Mouse (Mus musculus): ENCODE data around the gene Atp8b3. TPM values are rescaled to one million over a fixed set of nuclear protein-coding genes. Genes with fewer than 3 reads are reported as not detected.

The Atp8b3 gene
- polyA plus RNA-seq, 1 experiment from 2014 or later, result not detected

DNA sequence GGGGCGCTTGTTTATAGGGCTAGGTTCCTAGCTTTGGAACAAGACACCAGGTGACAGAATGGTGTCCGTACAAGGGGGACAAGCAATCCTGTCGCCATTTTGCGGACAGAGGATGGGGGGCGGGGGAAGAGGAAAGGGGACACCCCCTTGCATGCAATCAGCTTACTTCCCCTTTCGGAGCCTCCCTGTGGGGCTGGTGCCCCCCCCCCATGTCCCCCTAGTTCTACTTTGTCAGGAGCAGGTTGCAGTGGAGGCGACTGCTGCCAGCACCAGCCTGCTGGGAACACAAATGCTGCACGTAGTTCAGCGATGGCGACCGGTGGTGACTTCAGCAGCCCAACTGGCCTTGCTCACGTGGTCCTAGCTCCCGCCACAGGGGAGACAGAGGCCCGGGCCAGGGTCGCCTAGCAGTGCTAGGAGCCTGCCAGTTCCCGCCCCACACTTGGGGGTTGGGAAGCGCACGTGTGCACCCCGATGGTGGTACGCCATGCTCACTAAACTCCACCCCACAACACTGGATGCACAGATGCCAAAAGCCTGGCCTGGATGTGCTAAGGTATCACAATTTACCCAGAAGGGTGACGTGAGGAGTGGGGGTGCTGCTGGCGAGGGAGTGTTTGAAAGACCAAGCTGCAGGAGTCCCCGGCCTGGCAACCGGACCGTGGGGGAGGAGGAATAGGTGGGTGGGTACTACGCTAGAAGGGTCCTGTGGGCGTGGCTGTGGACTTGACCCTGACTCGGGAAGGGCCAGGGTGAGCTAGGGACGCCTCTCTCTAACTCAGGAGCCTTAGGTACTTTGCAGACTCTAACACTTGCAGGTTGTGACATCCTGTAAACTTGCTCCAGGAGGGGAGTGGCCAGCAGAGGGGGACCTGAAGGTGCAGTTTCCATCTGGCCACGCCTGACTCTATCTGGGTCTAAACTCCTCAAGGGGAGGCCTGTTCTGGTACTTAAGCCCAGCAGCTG lies 32.2 kb upstream of the Atp8b3 start:
- 13% methylated on average over 29 of the region's 30 CpGs for WGBS (ENCODE audit: insufficient replicate concordance)
- H3K27ac ChIP-seq (ENCODE audit: low read depth), result peak overlapping the region; percentile 91
- ATAC-seq (peak; percentile 18), DNase-seq (peak; percentile 54)
- peaks cover 6% of the 10 kb centered on the region; the same call in 1 of the 2 replicates for H3K36me3 ChIP-seq (replicated peaks; ENCODE audit: insufficient read depth, low read length)
- peaks cover 72% of the 10 kb centered on the region for H3K4me1 ChIP-seq (ENCODE audit: insufficient read depth)
- peak overlapping the region; percentile 55 for H3K9ac ChIP-seq (replicated peaks)
- no peaks in the 10 kb centered on the region for H3K9me3 ChIP-seq (ENCODE audit: low read length)
- H3K27me3 ChIP-seq (ENCODE audit: insufficient read depth, low read length), result no peaks in the 10 kb centered on the region
- peak overlapping the region; percentile 46 for H3K4me3 ChIP-seq (ENCODE audit: low read depth, low read length)
- peak overlapping the region; percentile 99 for H3K4me2 ChIP-seq (ENCODE audit: low read depth, low read length)
- peak; percentile 39 for TF ChIP-seq CTCF (IDR thresholded peaks at IDR 0.05; ENCODE audit: low read depth)
- TF ChIP-seq EP300 (IDR thresholded peaks at IDR 0.05; ENCODE audit: low read depth), result no peak

DNA sequence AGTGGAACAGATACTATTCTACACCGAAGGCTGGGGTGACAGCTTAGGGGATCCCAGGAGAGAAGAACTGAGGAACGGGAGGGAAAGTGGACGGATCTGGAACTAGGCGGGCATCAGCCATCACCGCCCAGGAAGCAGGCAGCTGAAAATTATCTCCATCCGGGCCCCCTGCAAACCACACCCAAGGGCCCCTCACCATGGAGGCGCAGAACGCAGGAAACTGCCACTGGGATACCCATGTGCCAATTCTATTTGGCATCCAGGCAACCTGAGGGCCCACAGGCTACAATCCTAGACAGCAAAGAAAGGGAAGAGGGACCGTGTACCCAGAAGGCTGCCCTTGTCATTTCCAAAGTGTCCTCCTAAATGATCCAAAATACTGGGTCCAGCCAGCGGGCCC lies 31.5 kb upstream of the Atp8b3 start:
- Histone ChIP-seq H3K4me1 (ENCODE audit: insufficient read depth) (peaks cover 65% of the 10 kb centered on the region), H3K4me3 (ENCODE audit: low read depth, low read length) (peak overlapping the region; percentile 46), H3K9ac (replicated peaks) (peak overlapping the region; percentile 55), H3K27me3 (ENCODE audit: insufficient read depth, low read length) (no peaks in the 10 kb centered on the region), H3K4me2 (ENCODE audit: low read depth, low read length) (peak overlapping the region; percentile 99), H3K9me3 (ENCODE audit: low read length) (no peaks in the 10 kb centered on the region), H3K36me3 (replicated peaks; ENCODE audit: insufficient read depth, low read length) (peaks cover 10% of the 10 kb centered on the region; the same call in 1 of the 2 replicates), H3K27ac (ENCODE audit: low read depth) (peak overlapping the region; percentile 91)
- no peak for TF ChIP-seq EP300 (IDR thresholded peaks at IDR 0.05; ENCODE audit: low read depth)
- TF ChIP-seq CTCF (IDR thresholded peaks at IDR 0.05; ENCODE audit: low read depth), result no peak
- 50% methylated on average over 10 of the region's 10 CpGs for WGBS (ENCODE audit: insufficient replicate concordance)
- ATAC-seq, result no peak
- DNase-seq, result no peak

DNA sequence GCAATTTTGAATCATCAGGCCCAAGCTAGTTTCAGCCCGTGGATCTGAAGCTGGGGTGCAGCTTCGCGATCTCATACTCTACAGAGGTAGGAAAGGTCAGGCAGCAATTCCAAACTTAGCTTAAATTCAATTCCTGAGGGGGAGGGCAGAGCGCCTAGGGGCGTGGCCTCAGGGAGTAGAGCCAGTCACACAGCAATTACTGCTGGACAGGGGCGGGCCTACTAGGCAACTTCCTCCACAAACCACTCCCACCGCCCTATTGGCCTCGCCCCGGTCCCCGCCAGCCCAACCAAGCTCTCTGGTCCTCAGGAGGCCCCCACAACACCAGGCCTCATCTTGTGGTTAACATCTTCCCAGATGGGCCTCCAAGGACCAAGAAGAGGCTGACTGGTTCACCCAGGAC lies 30.7 kb upstream of the Atp8b3 start:
- peak; percentile 85 for ATAC-seq
- Histone ChIP-seq H3K4me2 (ENCODE audit: low read depth, low read length) (peak overlapping the region; percentile 99), H3K4me1 (ENCODE audit: insufficient read depth) (peaks cover 58% of the 10 kb centered on the region)

DNA sequence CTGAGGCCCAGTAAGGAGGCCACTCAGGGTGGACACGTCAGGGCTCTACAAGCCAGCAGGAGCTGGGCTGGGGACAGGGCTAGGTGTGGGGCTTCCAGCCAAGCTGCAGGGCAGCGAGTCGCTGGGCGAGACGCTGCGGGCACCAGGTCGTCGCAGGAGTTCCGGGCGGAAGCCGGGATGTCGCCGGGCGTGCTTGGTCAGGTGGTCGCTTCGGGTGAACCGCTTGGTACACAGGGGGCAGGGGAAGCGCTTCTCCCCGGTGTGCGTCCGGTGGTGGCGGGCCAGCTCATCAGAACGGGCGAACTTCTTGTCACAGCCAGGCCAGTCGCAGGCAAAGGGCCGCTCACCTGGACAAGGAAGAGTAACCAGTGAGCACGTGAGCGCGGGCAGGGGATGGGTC lies 30.0 kb upstream of the Atp8b3 start:
- DNase-seq, result no peak
- H3K36me3 ChIP-seq (replicated peaks; ENCODE audit: insufficient read depth, low read length), result peaks cover 10% of the 10 kb centered on the region; the same call in 1 of the 2 replicates
- H3K9ac ChIP-seq (replicated peaks), result no peak overlapping the region; the same call in 1 of the 2 replicates
- H3K27me3 ChIP-seq (ENCODE audit: insufficient read depth, low read length), result no peaks in the 10 kb centered on the region
- no peak for TF ChIP-seq EP300 (IDR thresholded peaks at IDR 0.05; ENCODE audit: low read depth)
- no peak for TF ChIP-seq CTCF (IDR thresholded peaks at IDR 0.05; ENCODE audit: low read depth)
- WGBS (ENCODE audit: insufficient replicate concordance), result 95% methylated on average over 29 of the region's 29 CpGs
- no peak overlapping the region for H3K4me3 ChIP-seq (ENCODE audit: low read depth, low read length)
- H3K4me2 ChIP-seq (ENCODE audit: low read depth, low read length), result 0 out of 2 replicates have a peak overlapping the region, but pooled peaks have one; percentile 99
- H3K4me1 ChIP-seq (ENCODE audit: insufficient read depth), result peaks cover 52% of the 10 kb centered on the region
- H3K27ac ChIP-seq (ENCODE audit: low read depth), result 0 out of 2 replicates have a peak overlapping the region, but pooled peaks have one; percentile 11
- H3K9me3 ChIP-seq (ENCODE audit: low read length), result no peaks in the 10 kb centered on the region
- ATAC-seq, result no peak

More for the DNA sequence above, 30.7 kb upstream of the Atp8b3 start:
- peak; percentile 93 for DNase-seq
- no peak for TF ChIP-seq EP300 (IDR thresholded peaks at IDR 0.05; ENCODE audit: low read depth)
- TF ChIP-seq CTCF (IDR thresholded peaks at IDR 0.05; ENCODE audit: low read depth), result no peak
- peak overlapping the region; percentile 46 for H3K4me3 ChIP-seq (ENCODE audit: low read depth, low read length)
- no peaks in the 10 kb centered on the region for H3K27me3 ChIP-seq (ENCODE audit: insufficient read depth, low read length)
- peak overlapping the region; percentile 91 for H3K27ac ChIP-seq (ENCODE audit: low read depth)
- H3K9ac ChIP-seq (replicated peaks), result peak overlapping the region; percentile 55
- H3K9me3 ChIP-seq (ENCODE audit: low read length), result no peaks in the 10 kb centered on the region
- WGBS (ENCODE audit: insufficient replicate concordance), result 13% methylated on average over 10 of the region's 10 CpGs
- peaks cover 10% of the 10 kb centered on the region; the same call in 1 of the 2 replicates for H3K36me3 ChIP-seq (replicated peaks; ENCODE audit: insufficient read depth, low read length)

DNA sequence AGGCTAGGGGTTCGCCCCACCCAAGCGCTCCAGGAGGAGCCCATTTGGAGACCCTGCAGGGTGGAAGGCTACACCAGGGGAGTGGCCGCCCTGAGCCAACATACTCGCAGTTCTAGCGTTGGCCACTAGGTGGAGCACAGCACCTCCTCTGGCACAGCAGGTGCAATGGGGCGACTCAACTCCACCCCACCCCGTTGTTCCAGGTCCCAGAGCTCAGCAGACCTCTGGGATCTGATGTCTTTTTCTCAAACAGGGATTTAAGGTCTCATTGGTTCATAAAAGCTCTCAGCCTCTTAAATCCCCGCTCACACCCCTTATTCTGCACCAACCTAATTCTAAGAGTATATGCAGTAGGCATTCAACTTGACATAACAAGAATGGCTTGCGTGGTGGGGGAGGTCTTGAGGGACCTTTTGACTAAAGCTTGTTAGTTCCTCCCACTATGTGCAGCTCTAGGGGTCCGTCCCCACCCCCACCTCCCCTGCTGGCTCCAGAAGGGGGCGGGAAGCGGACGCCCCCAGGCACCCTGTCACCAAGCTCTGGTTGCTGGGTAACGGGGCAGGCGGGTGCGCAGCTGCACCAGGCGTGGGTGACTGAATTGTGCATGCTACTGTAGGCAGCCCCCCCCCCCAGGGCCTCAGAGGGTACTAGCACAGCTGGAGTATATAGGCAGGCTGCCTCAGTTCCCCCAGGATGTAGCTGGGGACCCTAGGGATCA lies 27.6 kb upstream of the Atp8b3 start:
- peak; percentile 93 for DNase-seq
- TF ChIP-seq CTCF (IDR thresholded peaks at IDR 0.05; ENCODE audit: low read depth) (peak; percentile 99), EP300 (IDR thresholded peaks at IDR 0.05; ENCODE audit: low read depth) (no peak)
- H3K36me3 ChIP-seq (replicated peaks; ENCODE audit: insufficient read depth, low read length), result peaks cover 10% of the 10 kb centered on the region; the same call in 1 of the 2 replicates
- no peak overlapping the region for H3K27ac ChIP-seq (ENCODE audit: low read depth)
- no peak overlapping the region for H3K9ac ChIP-seq (replicated peaks)
- H3K4me1 ChIP-seq (ENCODE audit: insufficient read depth), result peaks cover 37% of the 10 kb centered on the region
- no peaks in the 10 kb centered on the region for H3K9me3 ChIP-seq (ENCODE audit: low read length)
- 34% methylated on average over 17 of the region's 17 CpGs for WGBS (ENCODE audit: insufficient replicate concordance)
- peak; percentile 22; the same call in 1 of the 2 replicates for ATAC-seq
- no peaks in the 10 kb centered on the region for H3K27me3 ChIP-seq (ENCODE audit: insufficient read depth, low read length)
- no peak overlapping the region; the same call in 1 of the 2 replicates for H3K4me2 ChIP-seq (ENCODE audit: low read depth, low read length)
- no peak overlapping the region for H3K4me3 ChIP-seq (ENCODE audit: low read depth, low read length)

Data from liver, postnatal 0 days (tissue).